9 mouse cellular contexts compared by ENCODE assay signal in the genomic region with DNA sequence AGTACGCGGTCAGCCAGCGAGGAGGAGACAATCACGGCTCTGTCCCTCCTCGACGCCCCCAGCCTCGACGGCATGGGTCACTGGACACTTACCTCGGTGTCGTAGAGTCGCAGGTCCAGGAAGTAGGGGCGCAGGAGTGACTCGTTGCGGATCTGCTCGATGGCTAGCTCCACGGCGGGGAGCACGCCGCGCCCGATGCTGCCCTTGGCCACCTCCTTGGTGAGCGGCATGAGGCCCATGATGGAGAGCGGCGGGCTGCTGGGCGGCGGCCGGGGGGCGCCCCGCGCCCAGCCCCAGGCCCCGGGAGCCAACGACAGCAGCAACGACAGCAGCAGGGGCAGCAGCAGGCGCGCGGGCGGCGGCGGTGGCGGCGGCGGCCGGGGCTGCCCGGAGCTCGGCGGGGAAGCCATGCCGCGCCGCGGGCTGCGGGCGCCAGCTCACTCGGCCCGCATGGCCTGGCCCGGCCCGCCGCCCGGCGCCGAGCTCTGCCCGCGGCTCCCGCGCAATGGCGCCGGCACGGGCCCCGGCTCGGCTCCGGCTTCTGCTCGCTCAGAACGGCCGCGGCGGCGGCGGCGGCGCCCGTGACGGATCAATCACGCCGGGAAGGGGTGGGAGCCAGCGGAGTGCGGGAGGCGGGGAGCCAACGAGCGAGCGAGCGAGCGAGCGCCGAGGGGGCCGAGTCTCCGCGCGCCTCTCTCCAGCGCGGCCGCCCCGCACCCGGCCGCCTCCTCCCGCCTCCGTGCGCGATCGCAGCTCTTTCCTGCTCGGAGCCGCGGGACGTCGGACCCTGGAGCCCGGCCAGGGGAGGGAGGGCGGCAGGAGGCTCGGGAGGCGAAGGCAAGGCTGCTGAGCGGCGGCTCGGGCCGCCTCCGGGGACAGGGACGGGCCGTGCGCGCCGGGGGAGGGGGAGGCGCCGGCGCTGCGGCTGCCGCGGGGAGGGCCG. TPM values are rescaled to one million over a fixed set of nuclear protein-coding genes. Genes with fewer than 3 reads are reported as not detected.
DNase-seq lines count a peak whose midpoint lies in the region; ATAC-seq lines count a peak whose summit lies in the region.
"Had no signal": no experiment of that assay in that cellular context is flagged by ENCODE, and none has a peak within 500 bp of the region (broad histone marks: within the 10 kb centered on the region; RNA-seq: fewer than 3 reads in every experiment).

A gene (minus strand): TSS at position 858 of the 943 bp plus-strand sequence.

- peak; percentile 49 for DNase-seq in thymus, postnatal 4 days
- no peak for DNase-seq in thymus, postnatal 10 days (ENCODE audit: low spot score in 2 of 2)
- peak; percentile 32 for DNase-seq in embryonic facial prominence, embryonic 11.5 days (ENCODE audit: low spot score)
- peak; percentile 86 for DNase-seq in right cerebral cortex, adult 18-20 months
- no peak for DNase-seq in gastrocnemius, postnatal 4 days (ENCODE audit: low spot score in 2 of 2)
- no peak for DNase-seq in gastrocnemius, adult 18-20 months (ENCODE audit: low spot score)

- no peaks in the 10 kb centered on the region for H3K36me3 ChIP-seq in embryonic facial prominence, embryonic 11.5 days (replicated peaks; ENCODE audit: control insufficient read depth, insufficient read depth, low read depth, low read length)
- no peaks in the 10 kb centered on the region for H3K36me3 ChIP-seq in intestine, embryonic 15.5 days
- H3K36me3 ChIP-seq in limb, embryonic 12.5 days, result no peaks in the 10 kb centered on the region

- peak within 1 kb of the TSS; percentile 41 for H3K9ac ChIP-seq in embryonic facial prominence, embryonic 11.5 days (replicated peaks; ENCODE audit: low read length)
- no peak within 1 kb of the TSS for H3K9ac ChIP-seq in intestine, embryonic 15.5 days
- H3K9ac ChIP-seq in limb, embryonic 12.5 days (replicated peaks), result peak within 1 kb of the TSS; percentile 31; the same call in 1 of the 2 replicates

- 2% methylated on average over 85 of the region's 134 CpGs for WGBS in embryonic facial prominence, embryonic 11.5 days
- under 1% methylated on average over 118 of the region's 134 CpGs for WGBS in intestine, embryonic 15.5 days
- 1% methylated on average over 97 of the region's 134 CpGs for WGBS in limb, embryonic 12.5 days

- peak within 1 kb of the TSS; percentile 49 for H3K4me3 ChIP-seq in embryonic facial prominence, embryonic 11.5 days (ENCODE audit: low read depth, low read length)
- peak within 1 kb of the TSS; percentile 48 for H3K4me3 ChIP-seq in intestine, embryonic 15.5 days (replicated peaks)
- H3K4me3 ChIP-seq in limb, embryonic 12.5 days (replicated peaks), result peak within 1 kb of the TSS; percentile 55

- peaks cover 42% of the 10 kb centered on the region for H3K27me3 ChIP-seq in embryonic facial prominence, embryonic 11.5 days (ENCODE audit: control insufficient read depth, insufficient read depth, low read length)
- H3K27me3 ChIP-seq in intestine, embryonic 15.5 days (replicated peaks), result peaks cover 64% of the 10 kb centered on the region
- peaks cover 93% of the 10 kb centered on the region for H3K27me3 ChIP-seq in limb, embryonic 12.5 days

- H3K4me1 ChIP-seq in embryonic facial prominence, embryonic 11.5 days (ENCODE audit: control insufficient read depth, insufficient read depth, low read length), result peaks cover 2% of the 10 kb centered on the region; the same call in 1 of the 2 replicates
- H3K4me1 ChIP-seq in intestine, embryonic 15.5 days (replicated peaks), result peaks cover 21% of the 10 kb centered on the region
- H3K4me1 ChIP-seq in limb, embryonic 12.5 days (replicated peaks), result peaks cover 16% of the 10 kb centered on the region

- no peak for ATAC-seq in embryonic facial prominence, embryonic 11.5 days (replicated peaks; ENCODE audit: insufficient number of reproducible peaks, low FRiP score, low TSS enrichment, low read depth)
- peak; percentile 54 for ATAC-seq in intestine, embryonic 15.5 days
- ATAC-seq in limb, embryonic 12.5 days (ENCODE audit: insufficient number of reproducible peaks, insufficient read depth, low FRiP score, low TSS enrichment, low read depth), result no peak

- no peaks in the 10 kb centered on the region for H3K9me3 ChIP-seq in embryonic facial prominence, embryonic 11.5 days (replicated peaks; ENCODE audit: control insufficient read depth, low read length)
- no peaks in the 10 kb centered on the region for H3K9me3 ChIP-seq in intestine, embryonic 15.5 days
- H3K9me3 ChIP-seq in limb, embryonic 12.5 days, result no peaks in the 10 kb centered on the region

- peak within 1 kb of the TSS; percentile 97 for H3K4me2 ChIP-seq in embryonic facial prominence, embryonic 11.5 days (ENCODE audit: low read depth, low read length)
- peak within 1 kb of the TSS; percentile 90 for H3K4me2 ChIP-seq in intestine, embryonic 15.5 days (replicated peaks)
- peak within 1 kb of the TSS; percentile 95 for H3K4me2 ChIP-seq in limb, embryonic 12.5 days

- no peak within 1 kb of the TSS for H3K27ac ChIP-seq in embryonic facial prominence, embryonic 11.5 days (replicated peaks; ENCODE audit: low read depth, low read length)
- H3K27ac ChIP-seq in intestine, embryonic 15.5 days, result no peak within 1 kb of the TSS
- no peak within 1 kb of the TSS for H3K27ac ChIP-seq in limb, embryonic 12.5 days

RNA-seq across cellular contexts. Expression of the gene that starts here (rescaled TPM):
- polyA plus RNA-seq in embryonic facial prominence, embryonic 11.5 days (2014; fragmentation: Nextera tagmentation; extraction: Ambion mirVana), result 0.25 and 0.28 TPM in 2 replicates
- 0.15 and 0.19 TPM in 2 replicates for polyA plus RNA-seq in intestine, embryonic 15.5 days (2015; fragmentation: Nextera tagmentation; extraction: Ambion mirVana)
- 0.08 TPM in 2 replicates for polyA plus RNA-seq in limb, embryonic 12.5 days (2016; fragmentation: Nextera tagmentation; extraction: Ambion mirVana)
- under 1 TPM; 0.25 to 0.34 TPM for total RNA-seq in gastrocnemius, postnatal 4 days (2021)
- total RNA-seq in gastrocnemius, adult 18-20 months (2021), result under 1 TPM in 1 of 2 experiments, not detected in 1; 0.05 TPM
- polyA plus RNA-seq: spleen, adult 2 months had no signal

Comparison
In these comparisons a context has a peak if more than half of its experiments do, and no peak if none do; other contexts are left out.
1. DNase-seq: peak in thymus, postnatal 4 days (single experiment) and right cerebral cortex, adult 18-20 months (single experiment); none in thymus, postnatal 10 days (0 of 2), gastrocnemius, postnatal 4 days (0 of 2) and gastrocnemius, adult 18-20 months (single experiment).
2. Peak in DNase-seq, H3K4me3 ChIP-seq, H3K9ac ChIP-seq and H3K4me2 ChIP-seq in embryonic facial prominence, embryonic 11.5 days; RNA of the gene not detected or under 1 TPM.
3. Peak in ATAC-seq, H3K4me3 ChIP-seq and H3K4me2 ChIP-seq in intestine, embryonic 15.5 days; RNA of the gene not detected or under 1 TPM.
4. Peak in every context shown above with its lines, with median percentiles within 50 percentile points of each other: H3K4me2 ChIP-seq and H3K4me3 ChIP-seq.